Comparison of ENCODE assay signal across 19 mouse cellular contexts in the genomic region with DNA sequence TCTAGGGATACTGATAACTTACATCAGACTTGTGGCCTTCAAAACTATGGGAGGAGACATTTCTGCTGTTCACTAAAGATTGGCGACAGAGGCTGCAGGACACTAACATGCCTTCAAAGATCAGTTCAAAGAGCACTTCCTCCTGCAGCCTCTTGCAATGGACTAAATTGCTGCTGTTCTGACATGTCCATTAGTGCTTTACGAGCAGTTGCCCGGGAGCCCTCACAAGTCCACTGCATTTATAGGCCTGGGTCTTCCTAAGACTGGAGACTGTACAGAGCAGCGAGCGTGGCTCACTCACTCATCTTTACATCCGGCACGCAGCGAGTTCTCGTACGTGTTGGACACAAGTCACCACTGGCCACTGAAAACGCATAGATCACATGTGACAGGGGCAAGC.
"Had no signal": no experiment of that assay in that cellular context is flagged by ENCODE, and none has a peak within 500 bp of the region (broad histone marks: within the 10 kb centered on the region; RNA-seq: fewer than 3 reads in every experiment).

No protein-coding gene starts in this region.

- H3K9me3 ChIP-seq: limb, embryonic 12.5 days; limb, embryonic 15.5 days; midbrain, embryonic 12.5 days; midbrain, embryonic 15.5 days; neural tube, embryonic 12.5 days; neural tube, embryonic 15.5 days; stomach, embryonic 15.5 days had no signal

- H3K4me2 ChIP-seq: limb, embryonic 12.5 days; limb, embryonic 15.5 days; liver, embryonic 11.5 days; lung, embryonic 14.5 days; midbrain, embryonic 12.5 days; midbrain, embryonic 15.5 days; neural tube, embryonic 12.5 days; neural tube, embryonic 15.5 days; stomach, embryonic 15.5 days had no signal

- ATAC-seq: liver, postnatal 0 days; lung, postnatal 0 days; midbrain, embryonic 15.5 days had no signal

- H3K4me3 ChIP-seq: limb, embryonic 12.5 days; limb, embryonic 15.5 days; midbrain, embryonic 12.5 days; midbrain, embryonic 15.5 days; neural tube, embryonic 12.5 days; neural tube, embryonic 15.5 days; stomach, embryonic 15.5 days had no signal

- H3K9ac ChIP-seq: limb, embryonic 12.5 days; limb, embryonic 15.5 days; liver, embryonic 14.5 days; liver, postnatal 0 days; lung, embryonic 14.5 days; midbrain, embryonic 12.5 days; midbrain, embryonic 15.5 days; neural tube, embryonic 12.5 days; neural tube, embryonic 15.5 days; stomach, embryonic 15.5 days had no signal

- H3K4me1 ChIP-seq: neural tube, embryonic 12.5 days; stomach, embryonic 15.5 days had no signal

- H3K27me3 ChIP-seq: limb, embryonic 12.5 days; limb, embryonic 15.5 days; midbrain, embryonic 12.5 days; midbrain, embryonic 15.5 days; neural tube, embryonic 12.5 days; neural tube, embryonic 15.5 days; stomach, embryonic 15.5 days had no signal

- H3K27ac ChIP-seq: limb, embryonic 12.5 days; limb, embryonic 15.5 days; liver, embryonic 14.5 days; macrophage; midbrain, embryonic 12.5 days; midbrain, embryonic 15.5 days; neural tube, embryonic 12.5 days; neural tube, embryonic 15.5 days; stomach, embryonic 15.5 days had no signal

- H3K36me3 ChIP-seq: stomach, embryonic 15.5 days had no signal

- DNase-seq: kidney, adult 8-10 months; left cerebral cortex, postnatal 4 days; liver, postnatal 0 days; lung, embryonic 14.5 days; right cerebral cortex, adult 18-20 months; right cerebral cortex, postnatal 14 days; right cerebral cortex, postnatal 4 days; thymus, postnatal 25 days had no signal
